Mouse (Mus musculus): ENCODE measurements around the gene Gm49510.

DNA sequence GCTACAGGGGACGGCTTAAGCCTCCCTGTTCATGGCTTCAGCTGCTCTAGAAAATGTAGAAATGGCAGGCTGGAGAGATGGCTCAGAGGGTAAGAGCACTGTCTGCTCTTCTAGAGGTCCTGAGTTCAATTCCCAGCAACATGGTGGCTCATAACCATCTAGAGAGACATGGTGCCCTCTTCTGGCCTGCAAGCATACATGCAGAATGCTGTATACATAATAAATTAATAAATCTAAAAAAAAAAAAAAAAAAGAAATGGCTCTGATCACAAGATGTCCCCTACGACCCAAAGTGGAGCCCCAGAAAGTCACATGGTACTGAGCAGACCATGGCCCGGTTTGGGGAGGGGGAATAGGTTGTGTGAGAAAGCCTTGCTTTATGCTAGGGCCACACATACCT, 56.2 kb downstream of the Gm49510 start:
- TF ChIP-seq CTCF (IDR thresholded peaks at IDR 0.05; ENCODE audit: low read depth, low read length) (no peak), POLR2A (IDR thresholded peaks at IDR 0.05; ENCODE audit: borderline replicate concordance, low read depth, low read length) (no peak)

All from bone marrow macrophage, adult 2 months (primary cell).